Mouse (Mus musculus): Measurements from ENCODE around the gene Podn. TPM values are rescaled to one million over a fixed set of nuclear protein-coding genes. Genes with fewer than 3 reads are reported as not detected.
A peak's percentile ranks its signal among the peaks of the same experiment; 100 is the strongest.
"Not testable (repeated sequence)": the region's sequence is repeated elsewhere in the genome, so short reads cannot be mapped to it uniquely, and the experiment has no call there.

The Podn gene
- total RNA-seq, 2 experiments from 2014 or later, result 7.1 to 7.4 TPM

GRCm38 (mm10) chr4:108082401-108082806, 13.8 kb downstream of the Podn start:
- intact Hi-C loops (cut with DNase I), result no loop called here
- no peak for DNase-seq (ENCODE audit: low spot score in 2 of 2)

- intact Hi-C loops (cut with DNase I), result no loop called here
- no peak for DNase-seq (ENCODE audit: low spot score in 2 of 2)
Observed at GRCm38 (mm10) chr4:108080876-108081275, 15.4 kb downstream of the Podn start.

- intact Hi-C loops (cut with DNase I), result no loop called here
- DNase-seq (ENCODE audit: low spot score in 2 of 2), result no peak
Observed at GRCm38 (mm10) chr4:108079762-108080161, 16.5 kb downstream of the Podn start.

DNA sequence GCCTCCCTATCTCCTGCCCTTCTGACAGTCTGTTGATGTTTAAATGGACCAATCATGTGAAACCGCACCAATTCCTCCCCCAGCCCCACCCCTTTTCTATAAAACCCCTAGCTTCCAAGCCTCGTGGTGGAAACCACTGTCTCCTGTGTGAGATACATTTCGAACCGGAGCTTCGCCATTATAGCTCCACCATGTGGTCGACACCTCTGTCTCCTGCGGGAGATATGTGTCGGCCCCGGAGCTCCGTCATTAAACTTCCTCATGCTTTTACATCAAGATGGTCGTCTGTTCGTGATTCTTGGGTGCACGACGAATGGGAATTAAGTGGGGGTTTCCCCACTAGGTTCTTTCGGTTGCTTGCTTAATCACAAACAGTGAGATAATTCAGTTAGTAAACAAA, 17.1 kb downstream of the Podn start:
- DNase-seq (ENCODE audit: low spot score in 2 of 2), result peak in 1 of 2 experiments; percentile 14
- intact Hi-C loops (cut with DNase I), result not testable (repeated sequence)

GRCm38 (mm10) chr4:108077224-108077955, 18.9 kb downstream of the Podn start:
- intact Hi-C loops (cut with DNase I), result no loop called here
- no peak for DNase-seq (ENCODE audit: low spot score in 2 of 2)

DNA sequence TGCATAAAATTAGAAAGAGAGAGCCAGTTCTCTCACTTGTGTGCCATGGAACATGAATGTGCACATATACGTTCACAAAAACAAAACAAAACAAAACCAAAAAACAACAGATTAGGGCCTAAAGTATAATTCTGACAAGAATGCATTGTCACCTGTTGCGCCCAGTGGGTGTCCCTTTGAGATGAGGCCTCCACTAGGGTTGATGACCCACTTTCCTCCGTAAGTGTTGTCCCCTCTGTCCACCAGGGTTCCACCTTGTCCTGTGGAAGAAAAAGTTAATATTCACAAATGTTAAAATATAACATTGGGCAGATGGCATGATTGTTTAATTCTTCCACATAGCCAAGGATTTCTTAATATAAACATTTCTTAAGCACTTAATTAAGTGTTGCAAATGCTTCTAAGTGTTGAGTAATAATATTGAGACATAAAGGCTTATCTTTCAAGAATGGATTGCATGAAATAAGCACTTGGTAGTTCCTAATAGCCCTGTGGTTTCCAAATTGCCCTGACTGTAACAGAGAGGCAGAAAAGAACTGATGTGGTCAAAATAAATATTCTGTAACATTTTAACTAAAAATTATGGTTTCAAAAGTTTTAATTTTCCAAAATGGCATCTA, 21.9 kb downstream of the Podn start:
- no peak for DNase-seq (ENCODE audit: low spot score in 2 of 2)
- intact Hi-C loops (cut with DNase I), result no loop called here

DNA sequence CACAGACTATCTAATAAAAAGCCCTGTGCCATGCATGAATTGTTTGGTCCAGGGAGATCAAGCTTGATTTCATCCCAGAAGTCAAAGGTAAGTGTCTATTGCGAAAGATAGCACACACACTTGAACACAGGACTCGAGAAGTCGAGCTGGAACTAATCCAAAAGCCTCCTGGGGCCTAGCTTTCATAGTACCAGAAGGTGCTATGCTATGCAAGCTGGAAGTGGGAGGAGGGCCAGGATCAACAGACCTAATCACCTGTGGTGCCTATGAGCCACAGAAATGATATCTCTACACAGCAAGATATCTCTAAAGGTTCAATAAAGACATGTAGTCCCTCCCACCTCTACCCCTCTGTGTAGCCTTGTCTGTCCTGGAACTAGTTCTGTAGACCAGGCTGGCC, 24.2 kb downstream of the Podn start:
- no peak for DNase-seq (ENCODE audit: low spot score in 2 of 2)
- intact Hi-C loops (cut with DNase I), result no loop called here

DNA sequence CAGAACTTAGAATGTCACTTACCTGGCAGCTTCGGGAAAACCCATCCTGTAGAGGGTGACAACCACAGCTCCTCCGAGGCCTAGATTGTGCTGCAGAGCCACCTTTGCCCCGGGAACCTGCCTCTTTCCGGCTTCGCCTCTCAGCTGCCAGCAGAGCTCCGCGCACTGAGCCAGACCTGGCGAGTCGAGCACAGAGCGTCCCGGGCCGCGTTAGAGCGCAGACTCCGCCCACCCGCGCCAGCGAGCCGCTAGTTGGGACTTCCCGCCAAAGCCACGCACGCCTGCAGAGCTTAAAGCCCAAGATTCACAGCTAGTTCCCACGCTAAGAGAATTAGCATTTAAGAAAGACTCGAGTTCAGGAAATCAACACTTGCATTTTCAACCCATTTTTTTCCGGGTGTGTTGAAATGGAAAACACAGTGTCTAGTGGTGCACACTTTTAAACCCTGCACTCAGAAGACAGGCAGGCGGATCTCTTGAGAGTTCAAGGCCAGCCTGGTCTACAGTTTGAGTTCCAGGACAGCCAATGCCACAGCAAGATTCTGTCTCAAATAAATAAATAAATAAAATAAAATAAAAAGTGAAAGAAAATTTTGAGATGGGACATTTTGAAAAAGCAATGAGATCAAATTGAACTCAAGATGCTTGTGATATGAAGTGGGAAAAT, 24.9 kb downstream of the Podn start:
- intact Hi-C loops (cut with DNase I), result no loop called here
- DNase-seq (ENCODE audit: low spot score in 2 of 2), result peak; percentile 92 to 95

- intact Hi-C loops (cut with DNase I), result no loop called here
- no peak for DNase-seq (ENCODE audit: low spot score in 2 of 2)
Observed at GRCm38 (mm10) chr4:108070723-108071122, 25.5 kb downstream of the Podn start.

DNA sequence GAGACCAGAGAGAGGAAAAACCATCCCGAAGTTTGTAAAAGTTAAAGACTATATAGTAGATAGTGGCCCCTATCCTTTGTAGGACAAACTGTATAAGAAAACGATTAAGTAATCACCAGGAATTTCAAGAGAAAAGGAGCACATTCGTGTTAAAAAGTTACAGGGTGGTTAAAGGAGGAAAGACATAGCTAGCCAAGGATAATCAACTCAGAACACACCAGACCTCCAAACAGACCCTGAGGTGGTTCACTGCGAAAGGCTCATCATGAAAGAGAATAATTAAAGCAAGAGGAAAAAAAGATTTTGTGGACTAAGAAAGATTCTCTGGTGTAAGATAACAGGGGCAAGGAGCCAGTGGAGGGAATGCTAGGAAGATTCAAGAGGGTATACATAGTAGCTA, 26.0 kb downstream of the Podn start:
- no peak for DNase-seq (ENCODE audit: low spot score in 2 of 2)
- intact Hi-C loops (cut with DNase I), result no loop called here

DNA sequence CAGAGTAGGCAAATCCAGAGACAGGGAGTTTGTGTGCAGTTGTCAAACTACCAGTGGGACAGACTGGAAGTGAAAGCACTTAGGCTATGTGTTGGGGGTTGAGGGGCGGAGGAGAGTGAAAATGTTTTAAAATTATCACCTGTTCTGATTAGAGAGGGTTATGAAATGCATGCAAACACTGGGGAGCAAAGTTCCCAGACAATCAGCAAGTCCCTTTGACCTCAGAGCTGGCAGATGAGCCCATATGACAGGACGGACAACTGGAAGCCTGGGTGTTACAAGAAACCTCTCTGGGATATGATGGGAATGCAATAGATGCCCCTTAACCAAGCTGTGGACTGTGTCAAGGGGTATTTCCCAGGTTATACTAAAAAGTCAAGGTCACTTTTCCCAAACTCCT, 28.2 kb downstream of the Podn start:
- no peak for DNase-seq (ENCODE audit: low spot score in 2 of 2)
- intact Hi-C loops (cut with DNase I), result no loop called here

DNA sequence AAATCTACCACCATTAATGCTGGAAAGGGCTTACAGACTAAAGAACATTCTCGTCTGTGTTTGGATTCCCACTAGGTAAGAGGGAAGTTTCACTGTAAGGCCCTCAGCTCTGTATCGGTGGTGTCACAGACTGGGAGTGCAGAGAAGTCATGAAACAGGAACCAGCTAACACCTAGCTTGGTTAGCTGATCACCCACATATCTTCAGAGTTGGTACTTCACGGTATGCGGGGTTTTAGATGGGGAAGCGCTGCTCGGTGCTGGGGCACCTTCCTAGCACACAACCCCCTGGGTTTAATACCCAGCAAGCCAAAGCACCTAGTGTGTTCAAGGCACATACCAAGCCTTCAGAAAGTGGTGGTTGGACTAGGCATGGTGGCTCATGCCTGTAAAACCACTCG, 29.0 kb downstream of the Podn start:
- intact Hi-C loops (cut with DNase I), result no loop called here

DNA sequence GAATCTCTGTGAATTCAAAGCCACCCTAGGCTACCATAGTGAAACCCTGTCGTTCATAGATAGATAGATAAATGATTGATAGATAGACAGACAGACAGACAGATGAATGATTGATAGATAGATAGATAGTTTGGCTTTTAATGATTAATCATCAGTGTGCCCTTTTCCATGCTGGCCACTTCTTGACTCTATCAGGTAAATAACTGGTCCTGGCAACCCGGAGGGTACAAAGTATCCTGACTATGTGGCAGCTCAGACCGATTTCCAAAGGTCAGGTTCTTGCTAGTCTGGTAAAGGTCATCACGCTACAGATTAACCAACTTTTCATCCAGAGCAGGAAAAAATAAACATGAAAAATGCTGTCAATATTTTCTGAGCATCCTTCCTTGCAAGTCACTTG, 29.7 kb downstream of the Podn start:
- intact Hi-C loops (cut with DNase I), result no loop called here
- no peak for DNase-seq (ENCODE audit: low spot score in 2 of 2)

More for the DNA sequence above, 29.0 kb downstream of the Podn start:
- no peak for DNase-seq (ENCODE audit: low spot score in 2 of 2)

- intact Hi-C loops (cut with DNase I), result no loop called here
- no peak for DNase-seq (ENCODE audit: low spot score in 2 of 2)
Observed at GRCm38 (mm10) chr4:108065176-108065844, 30.9 kb downstream of the Podn start.

DNA sequence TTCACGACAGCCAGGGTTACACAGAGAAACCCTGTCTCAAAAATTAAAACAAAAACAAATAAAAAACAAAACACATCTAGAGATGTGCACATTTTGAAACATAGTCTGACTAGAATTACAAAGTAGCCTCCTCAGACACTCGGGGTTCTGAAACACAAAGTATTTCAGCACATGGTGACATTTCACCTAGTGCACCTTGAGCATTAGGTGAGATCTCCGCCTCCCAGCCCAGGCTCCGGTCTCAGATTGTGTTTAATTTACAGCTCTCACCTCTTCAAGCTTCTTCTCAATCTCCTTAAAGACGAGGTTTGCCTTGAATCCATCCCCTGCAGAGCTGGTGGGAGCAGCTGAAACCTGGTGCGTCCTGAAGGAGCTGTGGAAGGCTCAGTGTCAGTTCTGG, 32.6 kb downstream of the Podn start:
- no peak for DNase-seq (ENCODE audit: low spot score in 2 of 2)
- intact Hi-C loops (cut with DNase I), result no loop called here

DNA sequence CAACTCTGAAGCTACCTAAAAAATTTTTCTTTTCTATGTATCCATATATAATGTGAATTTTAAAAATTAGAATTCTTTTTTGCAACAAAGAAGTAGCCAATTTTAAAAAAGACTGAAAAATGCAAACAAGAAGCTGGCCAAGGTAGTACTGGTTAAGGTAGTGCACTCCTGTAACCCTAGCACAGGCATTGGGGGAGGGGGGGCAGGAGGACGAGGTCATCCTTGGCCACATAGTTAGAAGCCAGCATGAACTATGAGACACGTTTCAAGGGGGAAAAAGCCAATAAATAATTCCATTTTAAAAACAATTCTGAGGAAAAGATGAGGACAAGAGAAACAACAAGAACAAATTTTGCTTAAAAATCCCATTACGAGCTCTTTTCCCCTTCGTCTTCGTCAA, 33.7 kb downstream of the Podn start:
- intact Hi-C loops (cut with DNase I), result no loop called here
- DNase-seq (ENCODE audit: low spot score in 2 of 2), result no peak

DNA sequence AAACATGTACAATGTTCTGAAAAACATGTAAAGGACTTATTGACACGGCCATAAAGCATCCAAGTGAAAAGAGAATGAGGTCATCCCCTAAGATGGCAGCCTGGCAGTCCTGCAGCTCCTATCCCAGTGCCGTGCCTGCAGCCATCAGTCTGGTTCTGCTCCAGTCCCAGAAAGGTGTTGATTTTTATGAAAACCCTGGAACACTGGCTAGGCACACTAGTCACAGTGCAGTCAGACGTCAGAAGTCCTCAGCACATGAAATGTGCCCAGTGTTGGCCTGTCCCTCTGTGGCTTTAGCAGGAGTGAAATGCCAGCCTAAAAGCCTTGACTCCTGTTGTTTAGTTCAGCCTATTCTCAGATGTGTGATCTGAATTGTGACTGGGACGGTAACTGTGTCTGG, 35.5 kb downstream of the Podn start:
- no peak for DNase-seq (ENCODE audit: low spot score in 2 of 2)
- intact Hi-C loops (cut with DNase I), result no loop called here

- intact Hi-C loops (cut with DNase I), result no loop called here
- peak in 1 of 2 experiments; percentile 50 for DNase-seq (ENCODE audit: low spot score in 2 of 2)
Observed at GRCm38 (mm10) chr4:108059601-108060379, 36.5 kb downstream of the Podn start.

DNA sequence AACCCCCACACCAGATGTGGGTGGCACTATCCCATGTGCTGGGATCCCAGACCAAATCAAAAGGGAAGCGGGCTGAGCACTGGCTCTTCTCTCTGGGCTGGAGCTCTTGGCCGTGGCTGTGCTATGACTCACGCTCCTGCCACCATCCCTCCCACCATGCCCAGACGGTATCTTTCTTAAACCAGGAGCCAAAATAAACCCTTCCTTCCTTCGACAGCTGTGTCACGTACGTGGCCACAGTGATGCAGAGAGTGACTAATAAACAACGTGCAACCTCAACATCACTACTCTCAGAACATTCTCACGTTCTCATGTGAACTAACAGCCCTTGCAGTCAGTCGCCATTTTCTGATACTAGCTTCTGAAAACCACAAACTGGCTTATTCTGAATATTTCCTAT, 38.1 kb downstream of the Podn start:
- intact Hi-C loops (cut with DNase I), result no loop called here
- DNase-seq (ENCODE audit: low spot score in 2 of 2), result peak; percentile 35 to 55

DNA sequence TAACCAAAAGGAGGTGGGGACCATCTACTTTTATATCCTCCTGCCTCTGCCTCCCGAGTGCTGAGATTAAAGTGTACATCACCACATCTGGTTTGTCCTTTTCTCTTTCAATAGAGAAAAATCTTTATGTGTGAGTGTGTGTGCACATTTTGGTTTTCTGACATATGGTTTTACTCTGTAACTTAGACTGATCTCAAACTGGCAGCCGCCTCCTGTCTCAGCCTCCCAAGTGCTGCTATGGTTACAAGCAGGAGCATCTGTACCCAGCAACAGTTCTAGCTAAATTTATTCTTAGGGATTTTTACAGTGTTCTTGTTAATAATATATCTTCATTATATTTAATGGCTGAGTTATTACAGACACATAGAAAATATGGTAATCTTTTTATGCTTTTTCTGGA, 39.0 kb downstream of the Podn start:
- peak in 1 of 2 experiments; percentile 45 for DNase-seq (ENCODE audit: low spot score in 2 of 2)
- intact Hi-C loops (cut with DNase I), result no loop called here

All from left cerebral cortex, postnatal 14 days (tissue).